Mouse (Mus musculus) kidney, postnatal 25 days (tissue): ENCODE data around the gene Prmt8.

Experiments
- DNase-seq, 2 experiments: peaks; one replicate each; pipeline ENCODE4 v3.0.0; 2021; ENCODE audit warnings: mixed read lengths in 2 of 2

Prmt8 gene

GRCm38 (mm10) chr6:127661717-127662292 lies 107.5 kb downstream of the Prmt8 start:
- DNase-seq: no peak

DNA sequence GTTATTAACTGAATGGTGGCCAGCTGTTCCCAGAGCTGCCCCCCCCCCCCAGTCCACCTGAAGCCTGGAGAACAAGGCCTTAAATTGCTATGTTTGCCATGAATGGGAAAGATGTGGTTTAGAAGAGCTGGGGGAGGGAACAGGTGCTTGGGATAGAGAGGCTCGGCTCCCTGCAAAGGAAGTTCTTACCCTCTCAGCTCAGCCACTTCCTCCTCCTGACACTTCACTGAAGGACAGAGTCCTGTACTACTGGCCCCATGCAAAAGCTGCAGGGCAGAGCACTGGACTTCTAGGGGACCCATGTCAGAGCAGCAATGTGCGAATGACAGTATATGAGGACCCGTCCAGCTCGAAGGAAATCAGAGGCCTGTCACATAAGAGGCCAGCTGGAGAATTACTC lies 109.3 kb downstream of the Prmt8 start:
- no peak for DNase-seq

DNA sequence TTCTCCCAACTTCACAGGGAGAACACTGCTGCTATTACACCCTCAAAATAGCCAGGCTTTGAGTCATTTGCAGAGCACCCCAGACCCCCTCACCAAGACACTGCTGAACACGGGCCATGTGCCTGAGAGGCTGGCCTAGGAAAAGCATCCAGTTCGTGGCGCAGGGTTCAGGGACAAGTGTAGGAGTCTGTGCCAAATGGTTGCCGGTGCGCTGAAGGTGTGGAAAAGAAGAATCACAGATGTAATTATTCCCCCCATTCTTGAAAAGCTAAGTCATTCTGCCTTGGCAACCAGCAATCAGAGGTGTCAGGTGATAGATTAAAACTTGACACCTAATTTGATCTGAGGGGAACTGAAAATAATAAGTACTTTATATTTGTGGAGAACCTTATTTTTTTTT lies 109.8 kb downstream of the Prmt8 start:
- DNase-seq: no peak

- DNase-seq: no peak
Measured at GRCm38 (mm10) chr6:127657152-127657551, 112.1 kb downstream of the Prmt8 start.

DNA sequence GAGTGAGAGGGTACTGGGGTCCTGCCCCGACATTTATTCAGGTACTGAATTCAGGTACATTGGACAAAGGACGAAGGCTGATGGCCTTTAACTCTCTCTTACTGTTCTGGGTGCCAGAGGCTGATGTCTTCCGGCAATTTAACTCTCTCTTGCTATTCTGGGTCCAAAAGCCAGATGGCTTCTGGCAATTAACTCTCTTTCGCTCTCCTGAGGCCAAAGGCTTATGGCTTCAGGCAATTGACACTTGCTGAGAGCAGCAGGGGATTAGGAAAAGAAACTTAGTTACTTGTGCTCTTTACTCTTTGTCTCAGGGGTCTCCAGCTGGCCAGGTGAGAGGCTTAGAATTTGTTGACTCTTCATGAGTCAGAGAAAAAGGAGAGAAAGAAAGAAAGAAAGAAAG lies 113.3 kb downstream of the Prmt8 start:
- no peak for DNase-seq

DNA sequence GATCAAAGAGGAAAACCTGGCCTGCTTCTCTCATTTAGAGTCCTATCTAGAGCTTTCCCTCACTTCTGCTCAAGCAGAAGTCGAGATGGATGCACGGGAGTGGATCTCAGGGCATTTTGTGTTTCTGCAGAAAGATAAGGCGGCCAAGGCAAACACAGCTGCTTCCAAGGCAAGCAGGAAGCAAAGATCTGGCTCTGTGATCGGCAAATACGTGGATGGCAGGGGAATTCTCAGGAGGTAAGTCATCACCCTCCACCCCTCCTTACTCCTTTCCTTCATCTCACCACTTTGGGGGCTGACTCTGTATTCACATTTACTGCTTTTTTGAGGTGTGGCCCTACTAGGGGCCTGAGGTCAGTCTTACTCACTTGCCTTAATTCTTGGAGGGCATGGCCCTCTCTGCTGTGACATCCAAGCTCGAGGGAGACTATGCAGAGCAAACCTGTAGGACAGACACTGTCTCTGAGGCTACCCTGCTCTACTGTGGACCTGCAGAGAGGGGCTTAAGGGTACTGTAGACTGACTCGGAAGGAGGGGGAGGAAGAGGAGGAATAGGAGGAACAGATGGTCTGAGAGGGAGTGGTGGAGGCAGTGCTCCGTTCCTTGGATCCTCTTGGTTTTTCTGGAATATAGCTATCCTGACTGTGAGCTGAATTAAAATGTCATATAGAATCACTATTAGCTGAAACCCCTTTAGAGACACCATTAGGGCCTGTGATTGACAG lies 128.0 kb downstream of the Prmt8 start:
- DNase-seq: no peak
